Mouse (Mus musculus) liver, postnatal 0 days (tissue): ENCODE measurements around the gene Plekhg1.

Experiments used
- CTCF ChIP-seq: sonication (generic); IDR thresholded peaks from 2 replicates; pipeline ENCODE4 v1.5.1; 2016; ENCODE audit warnings: antibody characterized with exemption, low read depth
- EP300 ChIP-seq: IDR thresholded peaks from 2 replicates; pipeline ENCODE4 v1.6.1; 2016; ENCODE audit warnings: antibody characterized with exemption, low read depth, mild to moderate bottlenecking

- TF ChIP-seq CTCF: no peak
- no peak for TF ChIP-seq EP300
Measured at GRCm38 (mm10) chr10:3949306-3949705, 209.1 kb downstream of the Plekhg1 start.
